Mouse (Mus musculus) left cerebral cortex, adult 2 months (tissue): Measurements from ENCODE around the gene Cux1. TPM values are rescaled to one million over a fixed set of nuclear protein-coding genes. Genes with fewer than 3 reads are reported as not detected.
A peak's percentile ranks its signal among the peaks of the same experiment; 100 is the strongest.

ENCODE experiments used
- DNase-seq, 2 experiments: peaks; one replicate each; pipeline ENCODE4 v3.0.0; 2021 to 2022; ENCODE audit warnings: low spot score in 2 of 2, mixed read lengths in 1 of 2; ENCODE audit errors: extremely low spot score in 1 of 2
- H3K27ac ChIP-seq: fragments of 200-600 bp; 2 replicates; pipeline ENCODE4 v1.8.1; 2022
- H3K4me3 ChIP-seq: fragments of 200-600 bp; 2 replicates; pipeline ENCODE4 v1.8.1; 2022
- CTCF ChIP-seq: fragments of 200-600 bp; IDR thresholded peaks from 2 replicates; pipeline ENCODE4 v1.8.1; 2022; ENCODE audit warnings: antibody characterized with exemption, mild to moderate bottlenecking, moderate library complexity
- intact Hi-C: fragments of 180-260 bp; cut with DNase I; formaldehyde crosslinking; loops from one replicate; pipeline ENCODE4 v1.15.1; 2025
- total RNA-seq, 2 experiments: library from RNA; stranded (reverse); gene quantifications; 2 replicates each; pipeline ENCODE4 v1.2.3; 2021

Cux1 gene
- total RNA-seq, 2 experiments from 2014 or later = 107 to 117 TPM

DNA sequence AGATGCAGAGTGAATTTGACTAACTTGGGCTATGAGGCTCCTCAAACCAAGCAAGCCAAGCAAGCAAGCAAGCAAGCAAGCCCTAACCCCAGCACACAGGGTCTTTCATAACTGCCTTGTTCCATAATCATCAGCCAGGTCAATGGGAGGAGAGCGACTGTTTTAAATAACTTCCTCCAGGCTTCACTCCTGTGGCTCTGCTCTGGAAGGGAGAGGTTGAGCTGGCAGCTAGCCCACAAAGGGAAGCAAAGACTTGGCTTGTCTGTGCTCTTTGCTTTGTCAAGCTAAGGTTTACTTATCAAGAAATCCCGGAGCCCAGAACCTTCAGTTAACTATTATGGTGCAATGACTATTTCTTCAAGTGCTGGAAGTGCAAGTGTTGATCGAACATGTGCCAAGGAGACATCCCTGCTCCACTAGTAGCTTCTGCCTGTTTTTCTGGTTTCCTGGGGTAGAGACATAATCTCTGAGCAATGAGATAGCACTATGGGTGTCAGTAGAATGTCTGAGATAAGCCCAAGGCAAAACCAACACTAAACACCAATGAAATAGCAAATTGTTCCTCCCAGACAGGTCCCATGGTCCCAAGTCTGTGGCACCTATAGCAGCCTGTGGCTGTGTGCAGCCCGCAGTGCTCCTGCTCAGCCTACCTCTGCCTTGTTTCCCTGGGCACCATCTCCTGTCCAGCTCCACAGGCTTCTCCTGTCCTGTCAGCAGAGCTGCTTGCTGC is 230.3 kb downstream of the Cux1 start:
- intact Hi-C loops = no loop called here
- H3K27ac ChIP-seq = no peak overlapping the region
- no peak for DNase-seq
- TF ChIP-seq CTCF = no peak
- H3K4me3 ChIP-seq = no peak overlapping the region

DNA sequence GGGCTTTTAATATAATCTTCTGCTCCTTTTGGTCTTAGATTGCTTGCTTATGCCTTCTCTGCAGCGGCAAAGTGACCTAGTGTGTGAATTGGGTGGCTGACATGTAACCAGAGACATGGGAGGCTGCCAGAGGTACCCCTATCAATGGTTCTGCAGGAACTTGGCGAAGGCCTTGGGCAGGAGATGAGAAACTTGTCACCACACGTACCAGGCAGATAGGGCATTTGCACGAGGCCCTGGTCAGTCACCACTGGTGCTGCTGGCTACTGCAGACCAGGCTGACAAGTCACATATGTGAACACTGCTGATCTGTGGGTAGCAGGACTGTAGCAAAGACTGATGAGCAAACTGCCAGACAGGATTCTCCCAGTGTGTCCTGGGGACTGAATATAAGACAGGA is 231.6 kb downstream of the Cux1 start:
- no peak for TF ChIP-seq CTCF
- Histone ChIP-seq H3K27ac (no peak overlapping the region), H3K4me3 (no peak overlapping the region)
- no peak for DNase-seq
- intact Hi-C loops = no loop called here

DNA sequence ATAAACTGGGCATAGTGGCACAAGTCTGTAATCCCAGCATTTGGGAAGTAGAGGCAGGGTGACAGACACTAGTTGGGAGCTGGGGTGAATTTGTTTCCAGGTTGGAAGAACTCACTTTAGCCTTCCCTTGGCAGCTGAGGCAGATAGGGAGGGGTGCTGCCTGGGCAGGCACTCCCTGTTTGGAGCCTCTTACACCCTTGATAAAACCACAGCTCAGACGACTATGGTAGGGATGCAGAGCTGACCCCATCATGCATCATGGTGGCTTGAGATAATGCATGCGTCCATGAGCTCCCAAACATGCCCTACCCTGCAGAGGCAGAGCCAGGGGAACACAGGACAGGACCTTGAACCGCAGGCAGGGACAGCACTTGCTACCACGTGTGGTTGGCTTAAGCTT is 232.5 kb downstream of the Cux1 start:
- DNase-seq = no peak
- Histone ChIP-seq H3K27ac (no peak overlapping the region), H3K4me3 (no peak overlapping the region)
- intact Hi-C loops = no loop called here
- no peak for TF ChIP-seq CTCF

DNA sequence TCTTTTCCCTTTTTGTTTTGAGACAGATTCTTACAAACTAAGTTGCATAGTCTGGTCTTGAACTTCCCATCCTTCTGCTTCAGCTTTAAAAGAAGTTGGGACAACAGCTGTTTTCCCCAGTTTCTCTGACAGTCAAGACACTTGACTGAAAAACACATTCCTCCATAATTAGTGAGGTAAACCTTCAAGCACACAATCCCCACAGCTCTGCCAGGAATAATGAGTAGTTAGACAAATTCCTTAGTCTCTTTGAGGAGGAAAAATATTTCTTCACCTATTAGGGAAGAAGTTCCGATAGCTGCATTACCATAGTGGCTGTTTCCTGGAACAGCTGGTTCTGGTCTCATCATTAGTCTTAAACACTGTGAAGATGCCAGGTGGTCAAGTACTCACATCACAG is 233.2 kb downstream of the Cux1 start:
- intact Hi-C loops = no loop called here
- TF ChIP-seq CTCF = no peak
- DNase-seq = no peak
- Histone ChIP-seq H3K27ac (no peak overlapping the region), H3K4me3 (no peak overlapping the region)

DNA sequence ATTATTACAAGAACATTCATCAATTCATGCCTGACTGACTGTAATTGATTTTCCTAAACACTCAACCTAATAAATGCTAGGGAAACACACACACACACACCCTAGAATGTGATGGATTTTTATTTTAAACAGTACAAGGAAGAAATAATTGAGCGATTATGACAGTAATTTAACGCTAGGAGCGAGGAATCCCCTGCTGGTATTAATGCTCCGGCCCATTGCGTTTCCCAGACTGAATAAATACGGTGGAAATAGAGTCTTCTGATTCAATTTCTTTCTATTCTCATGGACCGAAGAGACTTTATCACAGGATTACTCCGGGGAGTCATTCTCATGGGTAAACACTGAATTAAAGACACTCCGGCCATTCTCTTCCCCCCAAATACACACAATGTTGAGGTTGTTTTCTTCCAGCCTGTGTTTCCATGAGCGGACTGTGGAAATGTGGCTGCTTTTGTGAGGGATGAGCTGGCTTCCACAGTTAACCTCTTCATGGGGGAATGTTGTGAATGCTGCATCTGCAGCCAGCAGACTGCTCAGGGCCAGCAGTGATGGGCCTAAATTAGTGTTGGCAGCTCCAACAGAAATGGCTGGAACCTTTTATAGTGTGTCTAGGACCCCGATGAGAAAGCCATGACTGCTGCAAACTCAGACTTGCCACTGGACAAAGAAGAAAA is 234.4 kb downstream of the Cux1 start:
- no peak overlapping the region for H3K4me3 ChIP-seq
- DNase-seq = no peak
- intact Hi-C loops = no loop called here
- H3K27ac ChIP-seq = no peak overlapping the region
- no peak for TF ChIP-seq CTCF

DNA sequence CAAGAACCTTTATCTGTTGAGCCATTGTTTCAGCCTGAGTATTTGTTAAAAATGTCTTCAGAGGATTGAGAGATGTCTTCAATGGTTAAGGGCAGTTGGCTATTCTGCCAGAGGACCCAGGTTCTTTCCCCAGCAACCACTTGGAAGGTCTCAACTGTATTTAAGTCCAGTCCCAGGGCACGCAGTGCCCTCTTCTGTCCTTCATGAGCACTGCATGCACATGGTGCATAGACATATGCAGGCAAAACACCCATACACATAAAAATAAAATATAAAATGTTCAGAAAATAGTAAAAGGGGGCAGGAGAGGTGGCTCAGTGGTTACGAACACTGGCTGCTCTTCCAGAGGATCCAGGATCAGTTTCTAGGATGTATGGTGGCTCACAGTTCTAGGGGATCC is 239.6 kb downstream of the Cux1 start:
- Histone ChIP-seq H3K27ac (no peak overlapping the region), H3K4me3 (no peak overlapping the region)
- no peak for DNase-seq
- peak; percentile 39 for TF ChIP-seq CTCF
- intact Hi-C loops = no loop called here

DNA sequence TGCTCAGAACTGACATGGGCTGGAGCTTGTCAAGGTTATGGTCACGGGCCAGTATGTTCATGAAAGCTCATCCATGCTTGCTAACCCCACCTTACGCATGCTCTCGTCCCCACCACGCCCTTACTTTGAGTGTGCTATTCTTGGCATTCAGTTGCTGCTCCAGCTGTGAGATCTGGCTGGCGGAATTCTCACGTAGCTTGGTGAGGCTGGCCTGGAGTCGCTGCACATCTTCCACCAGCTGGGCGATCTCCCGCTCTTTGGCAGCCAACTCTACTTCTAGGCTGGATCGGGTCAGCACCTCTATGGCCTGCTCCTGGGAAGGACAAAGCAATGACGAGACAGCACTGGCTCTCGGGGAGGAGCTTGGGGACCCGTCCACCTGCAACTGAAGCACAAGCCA is 240.7 kb downstream of the Cux1 start:
- H3K27ac ChIP-seq = no peak overlapping the region
- intact Hi-C loops = no loop called here
- DNase-seq = no peak
- TF ChIP-seq CTCF = no peak
- no peak overlapping the region for H3K4me3 ChIP-seq

DNA sequence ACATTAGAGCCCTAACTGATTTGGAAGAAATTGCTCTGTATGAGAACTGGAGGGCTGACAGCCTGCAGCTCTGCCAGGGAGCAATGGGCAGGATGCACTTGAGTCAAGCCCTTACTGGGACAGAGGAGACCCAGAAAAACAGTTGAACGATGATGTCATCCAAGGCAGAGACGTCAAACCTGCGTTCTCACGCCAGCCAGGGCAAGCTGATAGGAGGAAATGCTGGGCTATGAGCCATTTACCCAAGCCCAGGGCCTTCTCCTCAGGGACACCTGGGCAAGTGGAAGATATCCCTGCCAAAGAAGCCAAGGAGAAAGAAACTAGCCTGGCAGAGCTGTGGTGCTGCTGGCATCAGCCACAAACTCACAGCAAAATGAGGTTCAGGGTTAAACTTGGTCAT is 242.8 kb downstream of the Cux1 start:
- no peak for TF ChIP-seq CTCF
- Histone ChIP-seq H3K4me3 (no peak overlapping the region), H3K27ac (no peak overlapping the region)
- DNase-seq = no peak
- intact Hi-C loops = no loop called here

DNA sequence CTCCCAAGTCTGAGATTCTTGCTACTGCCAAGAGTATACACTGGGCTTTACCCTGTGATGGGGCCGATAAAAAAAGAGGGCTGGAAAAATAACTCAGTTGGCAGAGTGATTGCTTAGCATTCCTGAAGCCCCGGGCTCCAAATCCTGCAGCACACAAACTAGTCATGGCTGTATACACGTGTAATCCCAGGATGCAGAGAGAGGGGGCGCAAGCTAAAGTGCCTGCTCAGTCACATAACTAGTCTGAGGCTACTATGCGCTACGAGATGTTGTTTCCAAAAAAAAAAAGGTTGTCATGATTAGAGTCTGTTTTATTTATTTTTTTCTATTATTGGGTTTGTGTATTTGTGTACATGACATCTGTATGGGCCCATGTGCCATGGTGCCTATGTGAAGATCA is 245.9 kb downstream of the Cux1 start:
- Histone ChIP-seq H3K4me3 (no peak overlapping the region), H3K27ac (no peak overlapping the region)
- no peak for DNase-seq
- TF ChIP-seq CTCF = peak; percentile 41
- intact Hi-C loops = no loop called here

DNA sequence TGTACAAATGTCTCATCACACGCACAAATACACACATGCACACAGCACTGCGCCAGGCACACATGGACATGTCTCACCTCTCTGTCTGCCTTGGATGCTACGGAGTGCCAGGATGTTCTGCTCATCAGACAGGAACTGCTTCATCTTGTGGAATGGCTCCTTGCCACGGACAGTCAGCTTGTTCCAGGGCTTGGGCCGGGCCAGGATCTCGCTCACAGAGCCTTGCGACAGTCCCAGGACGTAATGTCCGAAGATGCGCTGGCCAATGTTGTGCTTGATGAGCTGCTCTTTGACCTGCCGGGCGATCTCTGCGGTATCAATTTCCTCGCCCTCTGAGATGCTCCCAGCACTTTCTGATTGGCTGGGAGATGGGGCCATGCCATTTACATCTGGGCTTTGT is 254.7 kb downstream of the Cux1 start:
- H3K27ac ChIP-seq = no peak overlapping the region
- TF ChIP-seq CTCF = no peak
- no peak overlapping the region for H3K4me3 ChIP-seq
- intact Hi-C loops = no loop called here
- DNase-seq = no peak

DNA sequence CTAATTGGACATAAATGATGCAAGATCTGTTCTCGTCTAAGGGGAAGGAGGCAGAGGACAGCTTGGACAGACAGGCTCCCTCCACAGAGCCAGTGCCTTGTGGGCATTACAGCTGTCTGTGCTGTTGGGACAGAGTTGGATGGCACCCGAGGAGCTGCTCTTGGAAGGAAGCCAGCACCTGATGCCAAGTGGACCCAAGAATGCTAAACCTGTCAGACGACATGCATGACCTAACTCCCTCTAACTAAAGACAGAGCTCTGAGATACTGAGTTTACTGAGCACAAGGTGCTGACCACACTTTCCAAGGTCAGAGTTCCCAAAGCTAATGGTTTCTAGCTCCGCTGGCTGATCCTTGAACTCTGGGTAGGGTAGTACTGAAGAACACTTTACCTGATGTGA is 255.1 kb downstream of the Cux1 start:
- no peak for TF ChIP-seq CTCF

DNA sequence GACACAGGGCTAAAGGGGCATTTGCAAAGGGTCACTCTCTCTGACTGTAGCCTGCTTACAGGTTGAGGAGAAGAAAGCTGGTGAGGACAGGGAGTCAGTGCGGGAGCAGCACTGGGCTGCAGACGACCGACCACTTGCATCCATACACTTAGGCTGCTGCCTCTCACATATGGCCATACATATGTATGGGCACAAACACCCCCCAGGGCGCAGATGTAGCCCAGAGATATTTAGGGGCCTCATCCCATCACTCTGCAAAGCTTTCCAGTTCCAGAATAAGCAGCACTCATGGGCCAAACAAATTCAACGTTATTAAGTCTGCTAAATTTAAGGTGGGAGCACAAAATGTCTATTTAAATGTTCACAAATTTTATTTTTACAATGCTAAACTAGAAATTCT is 261.0 kb downstream of the Cux1 start:
- Histone ChIP-seq H3K4me3 (no peak overlapping the region), H3K27ac (no peak overlapping the region)
- intact Hi-C loops = no loop called here
- no peak for TF ChIP-seq CTCF
- DNase-seq = no peak

More for the DNA sequence above, 255.1 kb downstream of the Cux1 start:
- no peak for DNase-seq
- Histone ChIP-seq H3K4me3 (no peak overlapping the region), H3K27ac (no peak overlapping the region)
- intact Hi-C loops = no loop called here

DNA sequence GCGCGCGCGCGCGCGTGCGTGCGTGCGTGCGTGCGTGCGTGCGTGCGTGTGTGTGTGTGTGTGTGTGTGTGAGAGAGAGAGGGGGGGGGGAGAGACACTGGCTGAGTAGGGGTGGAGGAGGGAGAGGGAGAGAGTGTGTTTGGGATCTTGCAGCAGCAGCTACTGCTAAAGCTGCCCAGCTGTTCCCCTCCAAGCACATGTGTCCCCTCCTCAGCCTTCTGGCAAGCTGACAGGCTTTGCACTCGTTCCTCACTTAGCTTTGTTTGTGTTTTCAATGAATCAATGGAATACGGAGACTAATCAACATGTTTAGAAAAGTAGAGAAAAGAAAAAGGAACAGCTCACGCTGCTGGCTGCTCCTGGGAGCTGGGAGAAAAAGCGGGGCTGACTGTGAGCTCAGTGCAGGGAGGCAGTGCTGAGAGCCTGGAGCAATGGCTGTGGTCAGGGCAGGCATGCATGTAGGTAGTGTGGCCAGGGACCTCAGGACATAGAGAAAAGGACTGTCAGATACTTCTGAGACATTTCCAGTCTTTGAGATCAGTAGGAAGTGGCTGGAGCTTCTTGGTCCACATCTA is 263.8 kb downstream of the Cux1 start:
- intact Hi-C loops = no loop called here
- Histone ChIP-seq H3K4me3 (no peak overlapping the region), H3K27ac (no peak overlapping the region)
- TF ChIP-seq CTCF = no peak
- DNase-seq = no peak
